Mouse (Mus musculus) lung, embryonic 16.5 days (tissue): ENCODE data around the gene Ttc28. TPM values are rescaled to one million over a fixed set of nuclear protein-coding genes. Genes with fewer than 3 reads are reported as not detected.

ENCODE experiments used
- ATAC-seq: fragments of 200-750 bp; cut with Nextera tagmentation; 2 replicates; pipeline ENCODE4 v1.8.0; 2017; ENCODE audit warnings: low read depth, mild to moderate bottlenecking, moderate library complexity
- H3K27ac ChIP-seq: fragments of 300-500 bp; sonication (generic); 2 replicates; pipeline ENCODE4 v1.5.1; 2014; ENCODE audit warnings: mild to moderate bottlenecking, control low read depth, low read length
- H3K27me3 ChIP-seq: fragments of 300-500 bp; sonication (generic); 2 replicates; pipeline ENCODE4 v1.6.1; 2014; ENCODE audit warnings: low read depth, low read length, mixed read lengths; ENCODE audit not compliant: control insufficient read depth, insufficient read depth
- H3K36me3 ChIP-seq: fragments of 300-500 bp; sonication (generic); 2 replicates; pipeline ENCODE4 v1.6.1; 2014; ENCODE audit warnings: low read length; ENCODE audit not compliant: control insufficient read depth, insufficient read depth
- H3K4me1 ChIP-seq: fragments of 300-500 bp; sonication (generic); replicated peaks from 2 replicates; pipeline ENCODE4 v1.6.1; 2014; ENCODE audit warnings: low read length, mixed read lengths; ENCODE audit not compliant: control insufficient read depth, insufficient read depth
- H3K4me2 ChIP-seq: fragments of 300-500 bp; sonication (generic); 2 replicates; pipeline ENCODE4 v1.6.1; 2014; ENCODE audit warnings: low read depth, low read length, control low read depth
- H3K4me3 ChIP-seq: fragments of 300-500 bp; sonication (generic); 2 replicates; pipeline ENCODE4 v1.5.1; 2014; ENCODE audit warnings: mild to moderate bottlenecking, low read length, control low read depth
- H3K9ac ChIP-seq: fragments of 300-500 bp; sonication (generic); 2 replicates; pipeline ENCODE4 v1.6.1; 2014; ENCODE audit warnings: low read length, control low read depth
- H3K9me3 ChIP-seq: fragments of 300-500 bp; sonication (generic); 2 replicates; pipeline ENCODE4 v1.6.1; 2016; ENCODE audit warnings: low read length; ENCODE audit not compliant: control insufficient read depth
- WGBS: fragments of 180-500 bp; shearing (Covaris S2); extraction: QIAGEN DNeasy Blood & Tissue Kit; methylation state at CpG from one replicate; pipeline ENCODE4 v1.1.7; 2014; 5-methylcytosine and 5-hydroxymethylcytosine counted together
- polyA plus RNA-seq: library from polyadenylated mRNA; unstranded; fragments of >200 nt; fragmentation: Nextera tagmentation; extraction: Ambion mirVana; gene quantifications from 2 replicates; pipeline ENCODE4 v1.2.1, GENCODE M21; 2015

Gene Ttc28
- polyA plus RNA-seq, 1 experiment from 2014 or later, result 8.4 TPM

DNA sequence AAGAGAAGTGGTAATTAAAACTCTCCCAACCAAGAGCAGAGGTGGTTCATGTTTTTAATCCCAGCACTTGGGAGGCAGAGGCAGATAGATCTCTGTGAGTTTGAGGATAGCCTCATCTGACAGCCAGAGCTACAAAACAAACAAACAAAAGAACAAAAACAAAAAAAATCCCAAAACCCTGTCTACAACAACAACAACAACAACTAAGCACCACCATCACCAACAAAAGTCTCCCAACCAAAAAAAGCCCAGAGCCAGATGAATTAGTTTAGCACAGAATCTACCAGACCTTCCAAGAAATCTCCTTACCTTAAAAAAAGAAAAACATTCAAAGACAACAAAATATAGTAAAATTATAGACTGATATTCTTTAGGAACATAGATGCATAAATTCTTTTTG is 20.7 kb downstream of the Ttc28 start:
- H3K4me2 ChIP-seq, result no peak overlapping the region
- no peaks in the 10 kb centered on the region for H3K9me3 ChIP-seq
- H3K27ac ChIP-seq, result no peak overlapping the region
- H3K9ac ChIP-seq, result no peak overlapping the region
- no peak for ATAC-seq
- no peaks in the 10 kb centered on the region for H3K36me3 ChIP-seq
- H3K27me3 ChIP-seq, result no peaks in the 10 kb centered on the region
- H3K4me1 ChIP-seq, result no peaks in the 10 kb centered on the region
- no peak overlapping the region for H3K4me3 ChIP-seq

DNA sequence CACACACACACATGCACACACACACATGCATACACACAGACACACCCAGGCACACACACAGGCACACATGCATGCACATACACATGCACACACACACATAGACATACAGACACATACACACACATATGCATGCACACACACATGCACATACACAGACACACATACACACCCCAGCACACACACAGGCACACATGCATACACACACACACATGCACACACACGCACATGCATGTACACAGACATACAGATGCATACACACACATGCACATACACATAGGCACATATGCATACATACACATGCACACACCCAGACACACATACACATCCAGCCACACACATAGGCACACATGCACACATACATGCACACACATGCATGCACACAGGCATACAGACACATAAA is 27.1 kb downstream of the Ttc28 start:
- Histone ChIP-seq H3K27ac (no peak overlapping the region), H3K9me3 (no peaks in the 10 kb centered on the region), H3K4me2 (no peak overlapping the region), H3K27me3 (no peaks in the 10 kb centered on the region), H3K4me3 (no peak overlapping the region), H3K36me3 (no peaks in the 10 kb centered on the region), H3K4me1 (peaks cover 3% of the 10 kb centered on the region; the same call in 1 of the 2 replicates), H3K9ac (no peak overlapping the region)
- ATAC-seq, result no peak
- 89% methylated on average over 1 of the region's 1 CpGs for WGBS

DNA sequence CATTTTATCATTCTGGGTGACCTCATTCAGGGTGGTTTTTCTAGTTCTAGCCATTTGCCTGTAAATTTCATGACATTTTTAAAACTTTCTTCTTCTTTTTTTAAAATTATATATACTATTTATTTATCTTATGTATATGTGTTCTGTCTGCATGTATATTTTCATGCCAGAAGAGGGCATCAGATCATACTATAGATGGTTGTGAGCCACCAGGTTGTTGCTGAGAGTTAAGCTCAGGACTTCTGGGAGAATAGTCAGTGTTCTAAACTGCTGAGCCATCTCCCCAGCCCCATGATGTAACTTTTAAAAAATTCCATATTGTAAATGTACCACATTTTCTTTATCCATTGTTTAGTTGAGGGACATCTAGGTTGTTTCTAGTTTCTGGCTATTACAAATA is 29.3 kb downstream of the Ttc28 start:
- Histone ChIP-seq H3K4me2 (no peak overlapping the region), H3K9me3 (no peaks in the 10 kb centered on the region), H3K4me3 (no peak overlapping the region), H3K27ac (no peak overlapping the region), H3K4me1 (peaks cover 4% of the 10 kb centered on the region; the same call in 1 of the 2 replicates), H3K27me3 (no peaks in the 10 kb centered on the region), H3K9ac (no peak overlapping the region), H3K36me3 (no peaks in the 10 kb centered on the region)
- ATAC-seq, result no peak

DNA sequence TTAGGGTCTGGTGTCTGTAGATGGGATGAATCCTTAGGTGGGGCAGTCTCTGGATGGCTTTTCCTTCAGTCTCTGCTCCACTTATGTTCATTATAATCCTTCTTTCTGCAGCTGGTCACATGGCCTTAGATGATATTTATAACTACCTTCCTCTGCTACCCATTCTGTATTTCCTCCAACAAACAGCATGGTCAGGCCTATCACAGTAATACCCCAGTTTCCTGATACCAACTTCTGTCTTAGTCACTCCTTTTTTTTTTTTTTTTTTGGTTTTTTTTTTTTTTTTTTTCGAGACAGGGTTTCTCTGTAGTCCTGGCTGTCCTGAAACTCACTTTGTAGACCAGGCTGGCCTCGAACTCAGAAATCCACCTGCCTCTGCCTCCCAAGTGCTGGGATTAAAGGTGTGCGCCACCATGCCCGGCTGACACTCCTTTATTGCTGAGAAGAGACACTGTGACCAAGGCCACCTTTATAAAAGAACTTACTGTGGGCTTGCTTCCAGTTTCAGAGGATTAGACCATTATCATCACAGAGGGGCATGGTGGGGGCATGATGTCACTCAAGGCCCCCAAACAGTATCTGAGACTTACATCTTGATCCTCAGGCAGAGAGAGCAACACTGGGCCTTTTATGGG is 30.5 kb downstream of the Ttc28 start:
- ATAC-seq, result no peak
- 92% methylated on average over 4 of the region's 4 CpGs for WGBS

DNA sequence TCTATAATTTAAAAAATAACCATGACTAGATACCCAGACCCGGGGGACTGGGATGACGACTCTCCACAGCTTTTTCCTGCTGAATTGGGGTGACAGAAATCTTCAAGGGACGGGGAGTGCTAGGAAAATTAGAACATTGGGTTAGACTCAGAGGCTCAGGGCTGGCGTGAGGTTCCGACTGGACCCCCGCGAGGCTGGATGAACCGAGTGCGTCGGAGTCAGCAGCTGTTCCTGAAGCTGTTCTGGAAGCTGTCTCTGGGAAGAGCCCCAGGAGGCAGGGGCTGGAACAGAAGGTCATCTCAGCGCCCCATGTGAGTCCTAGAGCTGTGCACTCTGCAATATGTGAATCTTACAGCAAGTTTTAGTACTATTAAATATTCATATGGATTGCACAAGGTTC is 35.3 kb downstream of the Ttc28 start:
- H3K27ac ChIP-seq, result no peak overlapping the region
- H3K27me3 ChIP-seq, result no peaks in the 10 kb centered on the region
- H3K4me1 ChIP-seq, result peaks cover 4% of the 10 kb centered on the region; the same call in 1 of the 2 replicates
- no peak overlapping the region for H3K4me2 ChIP-seq
- no peaks in the 10 kb centered on the region for H3K36me3 ChIP-seq
- 84% methylated on average over 11 of the region's 11 CpGs for WGBS
- ATAC-seq, result no peak
- H3K9me3 ChIP-seq, result no peaks in the 10 kb centered on the region
- H3K4me3 ChIP-seq, result no peak overlapping the region
- H3K9ac ChIP-seq, result no peak overlapping the region

More for the DNA sequence above, 30.5 kb downstream of the Ttc28 start:
- Histone ChIP-seq H3K4me2 (no peak overlapping the region), H3K9ac (no peak overlapping the region), H3K27ac (no peak overlapping the region), H3K4me3 (no peak overlapping the region), H3K27me3 (no peaks in the 10 kb centered on the region), H3K36me3 (no peaks in the 10 kb centered on the region), H3K4me1 (peaks cover 4% of the 10 kb centered on the region; the same call in 1 of the 2 replicates), H3K9me3 (no peaks in the 10 kb centered on the region)

DNA sequence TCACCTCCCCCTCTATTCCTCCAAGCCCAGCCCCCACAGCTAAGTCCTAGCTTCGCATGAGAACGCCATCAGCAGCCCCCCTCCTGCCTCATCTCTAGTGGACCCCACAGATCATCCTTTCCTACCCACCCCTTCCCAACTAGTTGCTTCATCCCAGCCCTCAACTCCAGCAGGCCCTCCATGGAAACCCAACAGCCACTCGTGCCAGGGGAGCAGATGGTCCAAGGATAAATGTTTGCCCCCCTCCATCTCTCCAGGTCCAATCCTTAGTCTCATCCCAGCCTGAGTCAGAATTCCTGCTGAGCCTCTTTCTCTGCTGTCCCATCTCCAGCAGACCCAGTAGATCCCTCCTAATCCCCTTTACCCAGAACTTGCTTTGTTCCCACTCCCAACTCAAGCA is 36.6 kb downstream of the Ttc28 start:
- Histone ChIP-seq H3K4me3 (no peak overlapping the region), H3K27ac (no peak overlapping the region), H3K36me3 (no peaks in the 10 kb centered on the region), H3K9me3 (no peaks in the 10 kb centered on the region), H3K4me1 (peaks cover 4% of the 10 kb centered on the region; the same call in 1 of the 2 replicates), H3K9ac (no peak overlapping the region), H3K4me2 (no peak overlapping the region), H3K27me3 (no peaks in the 10 kb centered on the region)
- WGBS, result 83% methylated on average over 3 of the region's 3 CpGs
- no peak for ATAC-seq

DNA sequence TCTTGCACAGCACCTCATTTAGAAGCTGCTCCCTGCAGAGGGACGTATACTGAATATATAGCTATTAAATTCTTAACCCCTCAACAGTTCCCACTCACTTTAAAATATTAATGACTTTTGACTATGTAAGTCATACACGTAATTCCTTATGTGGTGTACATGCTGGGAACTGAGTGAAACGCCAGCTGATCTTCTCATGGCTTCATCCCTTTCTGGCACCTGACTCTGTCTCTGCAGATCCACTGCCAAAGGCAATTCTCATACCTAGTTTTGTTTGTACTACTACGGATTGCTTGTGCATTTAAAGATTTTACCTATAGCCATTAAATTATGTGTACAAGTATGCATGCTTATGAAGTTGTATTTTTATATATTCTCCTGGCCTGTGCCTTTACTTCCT is 39.9 kb downstream of the Ttc28 start:
- H3K27me3 ChIP-seq, result no peaks in the 10 kb centered on the region
- no peak overlapping the region for H3K27ac ChIP-seq
- 83% methylated on average over 4 of the region's 4 CpGs for WGBS
- no peak overlapping the region for H3K9ac ChIP-seq
- H3K4me1 ChIP-seq, result no peaks in the 10 kb centered on the region
- H3K9me3 ChIP-seq, result no peaks in the 10 kb centered on the region
- no peaks in the 10 kb centered on the region for H3K36me3 ChIP-seq
- no peak overlapping the region for H3K4me2 ChIP-seq
- ATAC-seq, result no peak
- no peak overlapping the region for H3K4me3 ChIP-seq

DNA sequence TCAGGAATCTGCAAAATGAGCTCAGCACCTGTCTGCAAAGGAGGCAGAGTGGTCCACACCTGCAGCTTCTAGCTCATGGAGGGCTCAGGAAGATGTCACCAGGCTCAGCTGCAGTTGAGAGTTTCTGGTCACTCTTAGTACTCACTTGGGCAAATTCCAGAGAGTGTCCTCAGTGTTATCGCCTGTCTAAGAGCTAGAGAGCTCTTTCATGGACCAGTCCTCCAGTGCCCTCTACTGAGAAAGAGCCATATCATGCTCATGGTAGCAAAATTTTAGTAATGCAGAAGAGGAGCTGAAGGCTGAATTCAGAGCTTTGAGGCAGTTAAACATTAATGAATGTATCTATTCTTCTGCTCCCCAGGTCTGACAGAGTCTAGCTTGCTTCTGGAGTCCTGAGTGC is 43.7 kb downstream of the Ttc28 start:
- Histone ChIP-seq H3K4me2 (no peak overlapping the region), H3K9ac (no peak overlapping the region), H3K36me3 (no peaks in the 10 kb centered on the region), H3K27ac (no peak overlapping the region), H3K4me3 (no peak overlapping the region), H3K4me1 (no peaks in the 10 kb centered on the region), H3K9me3 (no peaks in the 10 kb centered on the region), H3K27me3 (no peaks in the 10 kb centered on the region)
- ATAC-seq, result peak; percentile 45; the same call in 1 of the 2 replicates
- 28% methylated on average over 1 of the region's 1 CpGs for WGBS

DNA sequence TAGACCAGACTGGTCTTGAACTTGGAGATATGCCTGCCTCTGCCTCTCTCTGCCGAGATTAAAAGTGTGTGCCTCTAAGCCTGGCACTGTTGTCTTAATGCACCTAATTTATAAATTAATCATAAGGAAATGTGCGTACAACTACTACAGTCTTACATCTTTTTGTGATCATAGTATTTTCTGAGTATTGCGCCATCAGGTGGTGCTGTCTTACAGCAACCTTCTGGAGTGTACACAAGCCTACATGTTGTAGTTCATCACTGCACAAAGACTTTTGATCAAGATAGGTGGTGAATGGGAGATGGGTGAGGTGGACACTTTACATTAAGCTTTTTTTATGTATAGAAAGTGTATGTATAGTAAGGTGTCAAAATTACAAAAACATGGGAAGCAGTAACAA is 45.0 kb downstream of the Ttc28 start:
- ATAC-seq, result no peak

DNA sequence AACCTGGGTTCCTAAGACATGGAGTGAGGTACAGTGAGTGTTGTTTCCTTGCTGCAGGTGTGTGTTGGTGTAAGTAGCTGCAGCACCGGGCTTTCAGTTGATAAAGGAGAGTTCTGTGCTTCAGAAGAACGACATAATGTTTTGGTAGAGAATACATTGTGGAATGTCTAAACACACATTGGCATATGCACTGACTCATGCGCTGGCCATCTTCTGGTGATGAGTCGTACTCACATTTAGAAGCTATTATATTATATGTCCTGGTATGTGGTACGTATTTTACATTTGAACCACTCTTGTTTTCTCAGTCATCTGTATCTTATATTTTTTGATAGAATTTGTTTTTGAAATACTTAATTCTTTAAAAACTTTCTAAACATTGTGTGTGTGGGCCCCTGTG is 46.2 kb downstream of the Ttc28 start:
- Histone ChIP-seq H3K4me2 (no peak overlapping the region), H3K27me3 (no peaks in the 10 kb centered on the region), H3K36me3 (no peaks in the 10 kb centered on the region), H3K4me3 (no peak overlapping the region), H3K9me3 (no peaks in the 10 kb centered on the region), H3K27ac (no peak overlapping the region), H3K4me1 (no peaks in the 10 kb centered on the region), H3K9ac (no peak overlapping the region)
- no peak for ATAC-seq
- WGBS, result 75% methylated on average over 5 of the region's 5 CpGs

More for the DNA sequence above, 45.0 kb downstream of the Ttc28 start:
- no peak overlapping the region for H3K27ac ChIP-seq
- WGBS, result 87% methylated on average over 3 of the region's 3 CpGs
- H3K9ac ChIP-seq, result no peak overlapping the region
- no peaks in the 10 kb centered on the region for H3K4me1 ChIP-seq
- no peaks in the 10 kb centered on the region for H3K27me3 ChIP-seq
- no peak overlapping the region for H3K4me3 ChIP-seq
- no peak overlapping the region for H3K4me2 ChIP-seq
- no peaks in the 10 kb centered on the region for H3K36me3 ChIP-seq
- H3K9me3 ChIP-seq, result no peaks in the 10 kb centered on the region
